Mouse (Mus musculus) thymus, postnatal 10 days (tissue): ENCODE results near the gene Mrpl14.
A peak's percentile ranks its signal among the peaks of the same experiment; 100 is the strongest.

Experiments used
- DNase-seq, 2 experiments: peaks; one replicate each; pipeline ENCODE4 v3.0.0; 2021; ENCODE audit warnings: low spot score in 2 of 2

Gene Mrpl14

DNA sequence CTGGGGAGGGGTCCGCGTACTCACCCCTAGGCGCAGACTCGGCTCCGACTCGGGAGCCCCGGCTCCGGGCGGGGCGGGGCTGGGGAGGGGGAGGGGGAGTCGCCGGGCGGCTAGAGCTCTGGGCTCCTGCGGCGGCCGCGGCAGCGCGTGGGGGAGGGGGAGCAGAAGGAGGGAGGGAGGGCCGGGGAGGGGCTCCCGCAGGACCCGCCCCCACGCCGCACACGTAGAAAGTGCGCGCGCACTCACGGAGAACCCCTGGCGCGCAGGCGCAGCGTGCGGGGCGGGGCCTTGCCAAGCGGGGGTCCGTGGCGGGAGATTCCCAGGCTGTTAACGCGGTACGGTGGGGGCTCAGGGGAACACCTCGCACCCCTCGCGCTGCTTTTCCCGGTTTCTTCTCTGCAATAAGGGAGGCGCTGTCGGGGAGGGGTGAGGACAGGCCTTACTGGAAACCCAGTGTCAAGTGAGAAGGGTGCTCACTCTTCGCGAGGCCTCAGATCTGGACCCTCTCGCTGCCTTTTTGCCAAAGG lies at the start of gene Mrpl14:
TSS of gene Mrpl14 (plus strand) at position 230 of the 527 bp plus-strand sequence.
- DNase-seq, result peak; percentile 88 to 96

DNA sequence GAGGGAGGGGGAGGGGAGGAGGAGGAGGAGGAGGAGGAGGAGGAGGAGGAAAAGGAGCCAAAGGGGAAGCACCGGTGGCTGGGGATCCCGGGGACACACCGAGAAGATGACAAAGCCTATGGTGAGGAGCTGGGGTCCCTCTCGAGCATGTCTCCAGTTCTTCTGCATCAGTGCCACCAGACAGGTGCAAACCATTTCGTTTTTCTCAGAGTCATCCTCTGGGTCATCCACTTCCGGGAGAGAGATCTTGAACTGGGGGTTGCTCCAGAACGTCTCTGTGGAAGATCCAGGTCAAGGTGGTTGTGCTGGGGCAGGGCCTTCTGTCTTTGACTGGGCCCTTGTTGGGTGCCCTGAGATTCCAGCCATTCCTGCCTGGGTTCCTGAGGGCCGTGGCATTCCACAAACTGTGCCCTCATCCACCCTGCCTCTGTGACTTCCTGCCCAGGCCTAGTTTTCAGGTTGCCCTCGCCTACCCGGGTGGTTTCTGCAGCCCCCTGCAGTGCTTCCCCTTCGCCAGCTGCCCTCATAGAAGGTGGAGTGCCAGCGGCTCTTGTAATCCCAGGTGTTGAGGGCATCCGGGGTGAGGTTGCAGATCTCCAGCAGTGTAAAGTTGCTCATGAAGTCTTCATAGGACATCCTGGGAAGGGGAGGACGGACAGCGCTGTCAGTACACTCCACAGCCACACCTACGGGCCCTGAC lies 47.4 kb upstream of the Mrpl14 start:
- peak; percentile 74 to 82 for DNase-seq

DNA sequence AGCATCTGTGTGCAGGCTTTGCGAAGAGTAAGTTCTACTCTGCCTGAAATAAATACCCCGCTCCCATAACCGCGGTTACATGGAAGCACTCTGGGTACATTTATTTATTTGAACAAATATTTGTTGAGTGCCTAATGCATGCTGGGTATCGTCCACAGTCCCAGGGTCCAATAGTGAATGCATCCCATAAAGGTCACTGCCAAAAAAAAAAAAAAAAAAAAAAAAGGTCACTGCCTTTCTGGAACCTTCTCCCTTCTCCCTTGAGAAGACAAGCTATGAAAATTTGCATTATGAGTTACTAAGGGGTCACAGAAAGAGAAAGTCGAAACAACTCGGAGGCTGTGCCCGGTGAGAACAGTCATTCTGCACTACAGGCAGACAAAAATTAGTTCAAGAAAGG lies 44.1 kb upstream of the Mrpl14 start:
- no peak for DNase-seq

DNA sequence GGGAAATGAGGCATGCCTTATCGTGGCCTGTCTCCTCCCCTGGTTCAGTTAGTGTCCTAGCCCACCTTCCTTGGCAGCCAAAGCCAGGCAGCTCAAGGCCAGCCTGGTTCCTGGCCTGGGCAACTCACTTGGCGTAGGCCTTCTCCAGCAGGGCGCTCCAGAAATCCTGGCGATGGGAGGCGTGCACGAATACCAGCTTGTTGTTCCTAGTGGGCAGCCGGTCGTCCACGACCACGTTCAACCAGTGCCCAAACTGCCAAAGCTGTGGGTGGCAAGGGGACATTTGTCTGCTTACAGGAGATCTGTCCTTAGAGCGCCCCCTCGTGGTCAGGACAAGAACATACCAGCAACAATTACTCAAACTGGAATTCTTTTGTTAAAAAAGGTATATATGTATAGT lies 43.4 kb upstream of the Mrpl14 start:
- peak; percentile 58 to 87 for DNase-seq

- DNase-seq, result no peak
Measured at GRCm38 (mm10) chr17:45644185-45644584, 41.9 kb upstream of the Mrpl14 start.

DNA sequence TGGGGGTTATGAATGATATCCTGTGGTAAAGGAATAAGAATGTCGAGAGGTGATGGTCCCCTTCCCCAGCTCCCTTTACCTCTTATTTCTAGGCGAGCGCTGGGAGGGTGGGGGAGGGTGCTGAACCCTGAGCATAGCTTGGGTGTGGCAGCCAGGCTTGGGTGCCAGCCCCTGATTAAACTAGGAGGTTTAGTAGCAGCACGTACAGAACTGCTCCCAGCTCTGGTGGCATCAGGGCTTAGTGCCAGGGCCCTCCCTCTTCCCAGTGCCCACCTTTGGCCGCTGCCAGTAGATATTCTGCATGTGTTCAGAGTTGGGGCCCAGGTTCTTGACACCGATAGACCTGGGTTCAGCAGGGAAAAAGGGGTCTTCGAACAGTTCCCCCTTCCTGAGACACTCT lies 32.9 kb upstream of the Mrpl14 start:
- no peak for DNase-seq

GRCm38 (mm10) chr17:45655820-45656219 lies 30.3 kb upstream of the Mrpl14 start:
- DNase-seq, result peak in 1 of 2 experiments; percentile 29

- DNase-seq, result no peak
Measured at GRCm38 (mm10) chr17:45659225-45659624, 26.9 kb upstream of the Mrpl14 start, which contains the start of gene Capn11. Gene Capn11, minus strand, starts transcription at chr17:45659325.

DNA sequence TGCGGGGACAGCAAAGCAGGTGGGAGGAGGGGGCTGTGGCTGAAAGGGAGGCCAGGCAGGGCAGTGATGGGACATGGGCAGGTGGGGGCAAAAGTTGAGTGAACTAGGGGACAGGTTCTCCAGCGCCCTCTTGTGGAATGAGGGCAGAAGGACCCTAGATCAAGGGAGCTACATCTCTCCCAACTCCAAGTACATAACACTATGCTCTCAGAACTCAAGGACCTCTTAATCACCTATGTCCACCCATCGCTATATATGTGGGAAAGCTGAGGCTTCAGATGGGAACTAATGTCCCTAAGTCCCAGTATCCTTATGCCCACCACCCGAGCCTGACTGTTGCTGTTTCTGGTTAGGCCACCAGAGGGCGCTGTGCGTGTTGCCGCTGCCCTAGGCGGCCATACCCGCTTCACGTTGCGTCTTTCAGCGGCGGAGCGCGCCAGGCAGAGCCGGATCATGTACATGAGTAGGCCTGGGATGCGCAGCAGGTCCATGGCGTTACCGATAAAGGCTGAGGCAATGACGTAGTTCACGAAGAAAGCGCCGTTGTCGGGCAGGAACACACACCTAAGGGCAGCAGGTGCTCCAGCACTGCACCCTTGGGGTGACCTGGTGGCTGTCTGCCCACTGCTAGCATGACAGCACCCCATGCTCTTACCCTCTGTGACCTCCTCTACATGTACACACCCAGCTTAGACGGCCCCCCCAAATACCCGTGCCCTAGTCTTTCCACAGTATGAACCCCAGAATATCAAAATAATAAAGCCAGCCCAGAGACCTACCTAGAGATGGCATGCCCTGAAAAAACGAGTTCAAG lies 22.8 kb upstream of the Mrpl14 start:
- DNase-seq, result peak; percentile 62 to 83

- DNase-seq, result no peak
Measured at GRCm38 (mm10) chr17:45664608-45665007, 21.5 kb upstream of the Mrpl14 start.

DNA sequence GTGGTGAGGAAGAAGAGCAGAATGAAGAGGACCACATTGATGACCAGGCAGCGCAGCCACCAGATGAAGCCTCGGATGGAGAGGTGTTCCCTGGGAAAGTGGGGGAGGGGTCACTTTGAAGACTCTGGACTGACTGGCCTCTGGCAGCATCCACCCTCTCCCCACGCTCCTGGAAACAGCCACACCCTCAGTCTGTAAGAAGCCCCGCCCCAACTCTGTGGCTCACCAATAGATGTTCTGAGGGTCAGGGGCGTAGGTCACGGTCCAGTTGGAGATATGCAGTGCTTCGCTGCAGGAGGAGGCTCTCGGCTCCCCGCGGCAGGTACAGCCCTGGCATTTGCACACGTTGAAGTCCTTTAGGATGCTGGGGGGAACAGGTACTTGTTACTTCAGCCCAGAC lies 20.0 kb upstream of the Mrpl14 start:
- DNase-seq, result no peak

GRCm38 (mm10) chr17:45667481-45667880 lies 18.6 kb upstream of the Mrpl14 start:
- no peak for DNase-seq

GRCm38 (mm10) chr17:45667986-45668385 lies 18.1 kb upstream of the Mrpl14 start:
- DNase-seq, result no peak

DNA sequence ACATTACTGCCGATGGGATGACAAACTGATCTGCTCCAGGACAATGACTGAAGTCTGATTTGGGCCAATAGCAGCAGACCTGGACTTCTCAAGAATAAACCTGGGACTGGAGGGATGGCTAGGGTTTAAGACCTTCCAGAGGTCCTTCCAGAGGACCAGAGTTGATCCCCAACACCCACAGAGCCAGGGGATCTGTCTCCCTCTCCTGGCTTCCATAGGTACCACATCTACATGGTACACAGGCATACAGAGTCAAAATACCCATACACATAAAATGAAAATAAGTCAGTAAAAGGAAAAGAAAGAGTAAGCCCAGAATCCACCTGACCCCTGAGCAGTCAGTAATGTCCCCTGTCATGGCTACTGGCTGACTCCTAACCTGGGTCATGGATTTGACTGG lies 14.3 kb upstream of the Mrpl14 start:
- DNase-seq, result no peak

DNA sequence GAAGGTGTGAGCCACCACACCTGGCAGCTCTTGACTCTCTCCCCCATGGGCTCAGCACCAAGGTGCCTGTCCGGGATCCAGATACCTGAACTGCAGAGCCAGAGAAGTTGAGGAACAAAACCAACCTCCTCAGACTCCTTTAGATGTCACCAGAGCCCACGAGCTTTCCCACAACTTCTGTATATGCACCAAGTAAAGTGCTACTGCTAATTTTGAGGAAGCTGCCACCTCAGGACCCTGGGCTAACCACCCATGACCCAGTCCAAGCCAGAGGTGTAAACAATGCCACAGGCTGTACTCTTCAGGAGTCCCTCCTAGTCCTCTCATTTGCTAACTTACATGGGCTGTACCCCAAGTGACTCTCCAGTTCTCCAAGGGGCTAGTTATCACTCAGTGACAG lies 13.5 kb upstream of the Mrpl14 start:
- DNase-seq, result no peak

- peak; percentile 49 to 85 for DNase-seq
Measured at GRCm38 (mm10) chr17:45678106-45678505, 8.0 kb upstream of the Mrpl14 start.

- no peak for DNase-seq
Measured at GRCm38 (mm10) chr17:45680391-45680980, 5.6 kb upstream of the Mrpl14 start.

GRCm38 (mm10) chr17:45681588-45681987 lies 4.5 kb upstream of the Mrpl14 start:
- no peak for DNase-seq

DNA sequence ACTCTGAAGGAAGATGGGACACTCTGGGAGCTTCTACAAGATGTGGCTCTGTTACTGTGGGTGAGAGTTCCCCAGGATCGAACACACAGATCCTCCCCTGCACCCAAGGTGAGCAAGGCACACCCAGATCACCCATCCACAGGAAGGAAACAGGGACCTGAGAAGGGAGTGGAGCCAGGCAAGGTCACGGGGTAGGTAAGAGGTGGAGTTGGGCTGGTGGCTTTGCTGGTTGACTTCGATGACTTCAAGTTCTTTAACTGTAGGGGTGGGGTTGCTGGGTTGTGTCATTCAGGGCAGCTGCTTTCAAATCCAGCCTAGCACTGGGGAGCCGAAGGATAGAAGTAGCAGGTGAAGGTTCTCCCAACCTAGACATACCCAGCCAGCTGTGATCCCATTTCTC lies 3.3 kb upstream of the Mrpl14 start:
- no peak for DNase-seq

DNA sequence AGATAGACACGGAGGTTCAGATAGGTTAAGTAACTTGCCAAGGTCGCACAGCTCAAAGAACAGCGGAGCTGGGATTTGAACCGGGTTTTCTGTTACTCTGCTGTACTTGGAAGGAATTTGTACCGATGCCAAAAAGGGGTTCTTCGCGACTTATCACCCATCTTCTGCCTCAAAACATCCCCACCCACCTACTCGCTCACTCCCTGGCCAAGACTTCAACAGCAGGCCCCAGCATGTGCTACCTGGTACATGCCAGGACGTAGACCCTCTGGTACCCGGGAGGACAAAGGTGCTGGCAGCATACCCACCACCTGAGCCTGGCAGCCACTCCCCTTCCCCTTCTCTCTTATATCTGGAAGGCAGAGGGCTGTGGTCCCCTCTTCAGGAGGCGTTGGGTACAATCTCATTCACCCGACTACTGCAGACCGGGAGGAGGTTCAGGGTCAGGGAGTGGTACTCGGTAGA lies 1.4 kb upstream of the Mrpl14 start:
- DNase-seq, result no peak

- DNase-seq, result peak; percentile 32 to 35
Measured at GRCm38 (mm10) chr17:45685171-45686092, 690 bp upstream of the Mrpl14 start.
